Mouse (Mus musculus) C2C12 (cell line): ENCODE measurements around the gene Cenpj.

Experiments
- CEBPB ChIP-seq: IDR thresholded peaks from one replicate; pipeline ENCODE4 v1.6.1; 2011; ENCODE audit warnings: low read depth, mild to moderate bottlenecking, control low read depth, moderate library complexity
- CTCF ChIP-seq: IDR thresholded peaks from one replicate; pipeline ENCODE4 v1.5.1; 2011; ENCODE audit not compliant: control insufficient read depth, insufficient read depth, insufficient read length
- FOSL1 ChIP-seq: IDR thresholded peaks from one replicate; pipeline ENCODE4 v1.8.0; 2011; ENCODE audit warnings: mild to moderate bottlenecking, low read length; ENCODE audit not compliant: poor library complexity, insufficient read depth, severe bottlenecking
- MAX ChIP-seq: IDR thresholded peaks from one replicate; pipeline ENCODE4 v1.6.1; 2011; ENCODE audit warnings: mild to moderate bottlenecking, control low read depth
- MYOD1 ChIP-seq: IDR thresholded peaks from one replicate; pipeline ENCODE4 v1.6.1; 2011; ENCODE audit warnings: low read depth; ENCODE audit not compliant: control insufficient read depth, insufficient read length
- MYOG ChIP-seq: IDR thresholded peaks from one replicate; pipeline ENCODE4 v1.6.1; 2011; ENCODE audit not compliant: control insufficient read depth, insufficient read length; ENCODE audit errors: extremely low read depth
- USF1 ChIP-seq: IDR thresholded peaks from one replicate; pipeline ENCODE4 v1.6.1; 2011; ENCODE audit warnings: low read depth, mild to moderate bottlenecking, control low read depth, moderate library complexity

DNA sequence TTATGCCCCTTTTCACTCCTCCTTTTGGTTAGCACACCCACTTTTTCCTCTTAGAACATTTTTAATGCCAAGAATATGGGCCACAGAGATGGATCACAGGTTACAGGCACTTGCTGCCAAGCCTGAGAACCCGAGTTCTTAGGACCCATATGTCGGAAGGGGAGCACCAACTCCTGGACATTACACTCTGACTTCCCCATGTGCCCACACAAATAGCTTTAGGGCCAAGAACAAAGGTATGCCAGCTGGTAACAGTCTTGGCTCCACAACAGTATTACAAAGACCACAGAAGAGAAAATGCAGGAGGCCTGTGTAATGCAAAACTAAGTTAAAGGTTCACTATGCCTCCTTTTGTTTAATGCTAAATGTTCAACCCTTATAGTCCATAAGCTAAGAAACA is 44.4 kb downstream of the Cenpj start:
- TF ChIP-seq CTCF = no peak
- no peak for TF ChIP-seq MYOD1
- TF ChIP-seq MAX = no peak
- TF ChIP-seq USF1 = no peak
- no peak for TF ChIP-seq CEBPB
- TF ChIP-seq FOSL1 = no peak
- no peak for TF ChIP-seq MYOG
